Comparison of ENCODE assay signal across 25 mouse cellular contexts in the genomic region with DNA sequence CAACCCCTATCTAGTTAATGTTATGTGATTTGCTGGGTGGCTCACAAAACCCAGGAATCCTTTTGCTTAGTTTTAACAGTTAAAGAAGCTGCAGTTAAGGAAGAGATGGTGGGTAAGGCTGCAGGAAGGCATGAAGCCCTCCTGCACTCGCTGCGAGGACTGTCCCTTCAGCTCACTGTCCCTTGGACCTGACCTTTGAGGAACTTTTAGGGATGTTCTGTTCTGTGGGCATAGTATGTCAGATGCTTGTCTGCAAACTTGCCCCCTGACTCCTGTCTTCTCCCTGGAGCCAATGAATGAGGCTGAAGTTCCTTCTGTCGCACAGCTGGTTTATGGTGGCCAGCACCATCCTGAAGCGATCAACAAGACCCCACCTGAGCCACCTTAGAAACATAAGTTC. TPM values are rescaled to one million over a fixed set of nuclear protein-coding genes. Genes with fewer than 3 reads are reported as not detected.
DNase-seq lines count a peak whose midpoint lies in the region; ATAC-seq lines count a peak whose summit lies in the region.
"Had no signal": no experiment of that assay in that cellular context is flagged by ENCODE, and none has a peak within 500 bp of the region (broad histone marks: within the 10 kb centered on the region; RNA-seq: fewer than 3 reads in every experiment).

No protein-coding gene starts in this region.

- H3K4me1 ChIP-seq in heart, embryonic 12.5 days (replicated peaks): peaks cover 100% of the 10 kb centered on the region
- H3K4me1 ChIP-seq in heart, embryonic 15.5 days (replicated peaks): peaks cover 96% of the 10 kb centered on the region
- H3K4me1 ChIP-seq: forebrain, embryonic 13.5 days had no signal

- peak overlapping the region; percentile 93; the same call in 1 of the 2 replicates for H3K27ac ChIP-seq in heart, embryonic 12.5 days (ENCODE audit: poor library complexity, severe bottlenecking)
- H3K27ac ChIP-seq in heart, embryonic 15.5 days: peak overlapping the region; percentile 88
- H3K27ac ChIP-seq: forebrain, embryonic 10.5 days; forebrain, embryonic 13.5 days; hindbrain, embryonic 14.5 days; hindbrain, postnatal 0 days had no signal

- peaks cover 12% of the 10 kb centered on the region; the same call in 1 of the 2 replicates for H3K27me3 ChIP-seq in heart, embryonic 12.5 days (replicated peaks)
- 0 out of 2 replicates have a peak, but pooled peaks cover 4% of the 10 kb centered on the region for H3K27me3 ChIP-seq in heart, embryonic 15.5 days
- H3K27me3 ChIP-seq: CH12.LX, Patski had no signal

- DNase-seq in heart, adult 11 months: peak; percentile 83
- DNase-seq in heart, postnatal 4 days: no peak
- no peak for DNase-seq in heart, postnatal 14 days
- DNase-seq in heart, adult 8-10 months (ENCODE audit: low spot score): no peak
- DNase-seq: adrenal gland, postnatal 10 days; adrenal gland, postnatal 36 days; B cell, adult 2 months; cerebellum, adult 18-20 months; cerebellum, adult 9-10 months; cerebellum, postnatal 14 days; gastrocnemius, postnatal 10 days; kidney, adult 18-20 months; kidney, adult 9 months had no signal

- WGBS in heart, embryonic 12.5 days: 93% methylated on average over 4 of the region's 4 CpGs
- WGBS in heart, embryonic 15.5 days: 95% methylated on average over 4 of the region's 4 CpGs

- H3K36me3 ChIP-seq in heart, embryonic 12.5 days: peaks cover 60% of the 10 kb centered on the region
- H3K36me3 ChIP-seq in heart, embryonic 15.5 days: peaks cover 39% of the 10 kb centered on the region; the same call in 1 of the 2 replicates

- 0 out of 2 replicates have a peak overlapping the region, but pooled peaks have one; percentile 4 for H3K9ac ChIP-seq in heart, embryonic 12.5 days
- no peak overlapping the region for H3K9ac ChIP-seq in heart, embryonic 15.5 days
- H3K9ac ChIP-seq: forebrain, embryonic 13.5 days; hindbrain, embryonic 14.5 days had no signal

- H3K4me3 ChIP-seq in heart, embryonic 12.5 days: no peak overlapping the region
- H3K4me3 ChIP-seq in heart, embryonic 15.5 days: no peak overlapping the region
- H3K4me3 ChIP-seq: forebrain, embryonic 10.5 days; forebrain, embryonic 13.5 days had no signal

- no peak overlapping the region for H3K4me2 ChIP-seq in heart, embryonic 12.5 days
- no peak overlapping the region for H3K4me2 ChIP-seq in heart, embryonic 15.5 days
- H3K4me2 ChIP-seq: forebrain, embryonic 13.5 days; hindbrain, embryonic 14.5 days had no signal

- intact Hi-C loops in heart, postnatal 14 days (cut with DNase I): no loop called here

- no peaks in the 10 kb centered on the region for H3K9me3 ChIP-seq in heart, embryonic 12.5 days (replicated peaks)
- no peaks in the 10 kb centered on the region for H3K9me3 ChIP-seq in heart, embryonic 15.5 days (replicated peaks)
- H3K9me3 ChIP-seq: forebrain, embryonic 10.5 days; forebrain, embryonic 13.5 days; G1E had no signal

- no peak for ATAC-seq in heart, embryonic 12.5 days (ENCODE audit: insufficient number of reproducible peaks, low FRiP score)
- ATAC-seq in heart, embryonic 15.5 days (replicated peaks; ENCODE audit: insufficient number of reproducible peaks, insufficient read depth, low FRiP score, low read depth): no peak
- ATAC-seq: forebrain, embryonic 13.5 days; forebrain, embryonic 16.5 days; hindbrain, postnatal 0 days; inflammation-experienced regulatory T-cells, adult 6 months; intestine, embryonic 16.5 days had no signal

RNA-seq across cellular contexts. Expression of a gene that starts 11.3 kb away (rescaled TPM):
- total RNA-seq in heart, postnatal 4 days (2021): 10 to 100 TPM; 21.3 TPM
- polyA plus RNA-seq in heart, embryonic 12.5 days (2016; fragmentation: Nextera tagmentation; extraction: Ambion mirVana): 27.6 and 30.8 TPM in 2 replicates
- 10 to 100 TPM; 17.6 to 18.1 TPM for total RNA-seq in heart, postnatal 14 days (2021)
- polyA plus RNA-seq in heart, embryonic 15.5 days (2015; fragmentation: Nextera tagmentation; extraction: Ambion mirVana): 26.9 and 34.6 TPM in 2 replicates
- 10 to 100 TPM; 14.7 to 18.9 (median 16.5) TPM for total RNA-seq in heart, adult 8-10 months (2022)

RNA-seq across cellular contexts. Expression of a gene that starts 34.7 kb away (rescaled TPM):
- 10 to 100 TPM; 46.8 to 50.0 TPM for total RNA-seq in heart, postnatal 4 days (2021)
- 26.5 and 28.4 TPM in 2 replicates for polyA plus RNA-seq in heart, embryonic 12.5 days (2016; fragmentation: Nextera tagmentation; extraction: Ambion mirVana)
- total RNA-seq in heart, postnatal 14 days (2021): 10 to 100 TPM; 22.0 to 28.0 TPM
- polyA plus RNA-seq in heart, embryonic 15.5 days (2015; fragmentation: Nextera tagmentation; extraction: Ambion mirVana): 30.4 and 34.7 TPM in 2 replicates
- total RNA-seq in heart, adult 8-10 months (2022): 10 to 100 TPM; 10.5 to 17.8 (median 16.0) TPM

RNA-seq across cellular contexts. Expression of a gene that starts 34.7 kb away (rescaled TPM):
- under 1 TPM in 1 of 2 experiments, not detected in 1; 0.10 TPM for total RNA-seq in heart, postnatal 4 days (2021)
- 1.1 and 1.5 TPM in 2 replicates for polyA plus RNA-seq in heart, embryonic 12.5 days (2016; fragmentation: Nextera tagmentation; extraction: Ambion mirVana)
- under 1 TPM; 0.10 to 0.19 TPM for total RNA-seq in heart, postnatal 14 days (2021)
- polyA plus RNA-seq in heart, embryonic 15.5 days (2015; fragmentation: Nextera tagmentation; extraction: Ambion mirVana): 0.27 and 0.57 TPM in 2 replicates
- total RNA-seq in heart, adult 8-10 months (2022): under 1 TPM in 3 of 4 experiments, not detected in 1; 0.06 to 0.20 (median 0.08) TPM

RNA-seq across cellular contexts. Expression of a gene that starts 40.4 kb away (rescaled TPM):
- total RNA-seq in heart, postnatal 4 days (2021): 10 to 100 TPM; 21.8 to 22.6 TPM
- polyA plus RNA-seq in heart, embryonic 12.5 days (2016; fragmentation: Nextera tagmentation; extraction: Ambion mirVana): 8.5 and 11.6 TPM in 2 replicates
- 10 to 100 TPM in 1 of 2 experiments, 1 to 10 TPM in 1; 3.9 to 14.1 TPM for total RNA-seq in heart, postnatal 14 days (2021)
- polyA plus RNA-seq in heart, embryonic 15.5 days (2015; fragmentation: Nextera tagmentation; extraction: Ambion mirVana): 18.0 and 18.3 TPM in 2 replicates
- 1 to 10 TPM in 3 of 4 experiments, not detected in 1; 1.3 to 1.4 (median 1.3) TPM for total RNA-seq in heart, adult 8-10 months (2022)
- total RNA-seq: CH12.LX had no signal
- polyA plus RNA-seq: G1E had no signal

RNA-seq across cellular contexts. Expression of a gene that starts 50.5 kb away (rescaled TPM):
- total RNA-seq in heart, postnatal 4 days (2021): 100 to 1,000 TPM; 161 to 165 TPM
- 208 and 213 TPM in 2 replicates for polyA plus RNA-seq in heart, embryonic 12.5 days (2016; fragmentation: Nextera tagmentation; extraction: Ambion mirVana)
- total RNA-seq in heart, postnatal 14 days (2021): 100 to 1,000 TPM; 150 to 151 TPM
- polyA plus RNA-seq in heart, embryonic 15.5 days (2015; fragmentation: Nextera tagmentation; extraction: Ambion mirVana): 170 and 210 TPM in 2 replicates
- 100 to 1,000 TPM; 165 to 184 (median 175) TPM for total RNA-seq in heart, adult 8-10 months (2022)
